Mouse (Mus musculus): Measurements from ENCODE around the gene Gpc4.

Gpc4 gene

GRCm38 (mm10) chrX:52145563-52145962 is 19.5 kb downstream of the Gpc4 start:
- no peak for DNase-seq (ENCODE audit: low spot score)

- no peak for DNase-seq (ENCODE audit: low spot score)
These were observed 20.6 kb downstream of the Gpc4 start for GRCm38 (mm10) chrX:52144491-52144890.

GRCm38 (mm10) chrX:52140316-52140715 is 24.7 kb downstream of the Gpc4 start:
- no peak for DNase-seq (ENCODE audit: low spot score)

GRCm38 (mm10) chrX:52138461-52139075 is 26.5 kb downstream of the Gpc4 start:
- no peak for DNase-seq (ENCODE audit: low spot score)

- DNase-seq (ENCODE audit: low spot score), result no peak
These were observed 27.0 kb downstream of the Gpc4 start for GRCm38 (mm10) chrX:52138033-52138432.

- DNase-seq (ENCODE audit: low spot score), result no peak
These were observed 28.5 kb downstream of the Gpc4 start for GRCm38 (mm10) chrX:52136525-52136924.

GRCm38 (mm10) chrX:52129604-52130003 is 35.4 kb downstream of the Gpc4 start:
- DNase-seq (ENCODE audit: low spot score), result no peak

GRCm38 (mm10) chrX:52128794-52129193 is 36.3 kb downstream of the Gpc4 start:
- no peak for DNase-seq (ENCODE audit: low spot score)

GRCm38 (mm10) chrX:52113651-52114050 is 51.4 kb downstream of the Gpc4 start:
- no peak for DNase-seq (ENCODE audit: low spot score)

- no peak for DNase-seq (ENCODE audit: low spot score)
These were observed 55.4 kb downstream of the Gpc4 start for GRCm38 (mm10) chrX:52109663-52110062.

GRCm38 (mm10) chrX:52108966-52109365 is 56.1 kb downstream of the Gpc4 start:
- DNase-seq (ENCODE audit: low spot score), result no peak

GRCm38 (mm10) chrX:52103771-52104170 is 61.3 kb downstream of the Gpc4 start:
- DNase-seq (ENCODE audit: low spot score), result no peak

- no peak for DNase-seq (ENCODE audit: low spot score)
These were observed 63.1 kb downstream of the Gpc4 start for GRCm38 (mm10) chrX:52101940-52102339.

- no peak for DNase-seq (ENCODE audit: low spot score)
These were observed 63.6 kb downstream of the Gpc4 start for GRCm38 (mm10) chrX:52101445-52101844.

GRCm38 (mm10) chrX:52087726-52088348 is 77.2 kb downstream of the Gpc4 start:
- DNase-seq (ENCODE audit: low spot score), result no peak

- DNase-seq (ENCODE audit: low spot score), result no peak
These were observed 78.0 kb downstream of the Gpc4 start for GRCm38 (mm10) chrX:52086885-52087573.

- no peak for DNase-seq (ENCODE audit: low spot score)
These were observed 81.5 kb downstream of the Gpc4 start for GRCm38 (mm10) chrX:52083557-52083956.

- no peak for DNase-seq (ENCODE audit: low spot score)
These were observed 92.6 kb downstream of the Gpc4 start for GRCm38 (mm10) chrX:52072410-52072809.

GRCm38 (mm10) chrX:52053416-52053815 is 111.6 kb downstream of the Gpc4 start:
- DNase-seq (ENCODE audit: low spot score), result no peak

GRCm38 (mm10) chrX:52052011-52052410 is 113.0 kb downstream of the Gpc4 start:
- DNase-seq (ENCODE audit: low spot score), result no peak

GRCm38 (mm10) chrX:52050941-52051340 is 114.1 kb downstream of the Gpc4 start:
- no peak for DNase-seq (ENCODE audit: low spot score)

- no peak for DNase-seq (ENCODE audit: low spot score)
These were observed 125.2 kb downstream of the Gpc4 start for GRCm38 (mm10) chrX:52039875-52040274.

- DNase-seq (ENCODE audit: low spot score), result no peak
These were observed 134.9 kb downstream of the Gpc4 start for GRCm38 (mm10) chrX:52030146-52030545.
